Mouse (Mus musculus): ENCODE data around the gene Tacc3.

Gene Tacc3

DNA sequence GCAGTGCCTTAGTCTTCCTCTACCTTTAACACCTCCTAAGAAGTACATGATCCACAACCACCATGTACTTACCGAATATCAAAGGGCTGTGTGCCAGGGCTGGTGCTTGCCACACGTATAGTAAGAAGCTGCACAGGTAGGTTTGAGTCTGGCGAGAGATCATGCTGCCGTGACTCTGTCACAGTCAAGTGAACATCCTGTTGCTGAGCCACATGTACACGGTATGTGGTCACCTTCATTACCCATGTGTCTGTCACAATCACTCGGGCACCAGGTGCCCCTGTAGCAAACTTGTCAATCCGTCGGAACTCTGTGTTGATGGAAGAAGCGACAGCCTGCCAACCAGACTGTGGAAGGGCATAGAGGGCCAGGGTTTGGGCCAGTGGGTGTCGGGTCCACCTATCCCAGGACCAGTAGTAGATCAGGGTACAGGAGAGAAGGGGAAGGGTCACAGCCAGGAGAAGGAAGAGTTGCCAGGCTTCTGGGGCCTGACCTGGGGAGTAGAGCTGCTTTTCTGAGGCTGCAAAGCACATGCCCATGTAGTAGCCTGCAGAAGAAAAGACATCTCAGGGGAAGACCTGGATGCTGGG lies 2.6 kb upstream of the Tacc3 start:
- DNase-seq (ENCODE audit: low spot score in 2 of 2) = no peak

DNA sequence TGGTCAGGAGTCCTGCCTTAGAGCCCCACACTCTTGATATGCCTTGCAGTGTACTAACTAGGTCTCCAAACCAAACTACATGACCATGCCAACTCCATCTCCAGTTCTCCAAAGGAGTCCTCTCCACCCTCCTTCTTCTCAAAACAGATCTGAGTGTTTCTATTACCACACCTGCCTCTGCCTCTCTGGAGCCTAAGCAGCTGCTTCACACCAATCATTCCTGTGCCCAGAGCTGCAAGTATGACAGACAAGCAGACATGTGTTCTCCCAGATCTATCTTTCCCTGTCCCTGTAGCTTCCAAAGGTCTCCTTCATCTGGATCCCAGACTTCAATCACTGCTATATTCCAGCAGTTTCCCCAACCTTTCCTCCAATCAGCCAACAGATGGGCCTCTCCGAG lies 1.2 kb upstream of the Tacc3 start:
- no peak for DNase-seq (ENCODE audit: low spot score in 2 of 2)

DNA sequence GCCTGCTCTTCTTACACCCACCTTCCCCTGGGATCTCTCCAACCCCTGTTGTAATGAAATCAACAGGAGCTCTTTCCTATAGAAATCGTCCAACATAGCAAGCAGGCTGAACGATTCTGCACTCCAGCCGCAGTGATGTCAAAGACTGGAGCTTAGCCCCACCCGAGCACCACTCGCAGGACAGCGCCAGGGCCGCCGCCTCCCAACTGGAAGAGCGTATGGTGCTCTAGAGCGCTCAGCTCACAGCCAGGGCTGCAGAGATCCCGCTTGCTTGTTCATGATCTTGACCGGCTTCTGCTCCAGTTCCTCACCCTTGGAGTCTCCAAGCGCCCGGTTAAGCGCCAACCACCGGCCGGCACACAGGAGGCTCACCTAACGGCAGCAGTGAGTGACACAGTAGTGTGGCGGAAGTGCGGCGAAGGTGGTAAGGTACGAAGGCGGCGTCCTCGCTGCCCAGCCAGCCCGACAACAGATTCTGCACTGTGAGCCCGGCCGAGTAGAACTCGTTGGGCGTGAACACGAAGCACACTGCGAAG lies 609 bp upstream of the Tacc3 start:
- peak in 1 of 2 experiments; percentile 85 for DNase-seq (ENCODE audit: low spot score in 2 of 2)

DNA sequence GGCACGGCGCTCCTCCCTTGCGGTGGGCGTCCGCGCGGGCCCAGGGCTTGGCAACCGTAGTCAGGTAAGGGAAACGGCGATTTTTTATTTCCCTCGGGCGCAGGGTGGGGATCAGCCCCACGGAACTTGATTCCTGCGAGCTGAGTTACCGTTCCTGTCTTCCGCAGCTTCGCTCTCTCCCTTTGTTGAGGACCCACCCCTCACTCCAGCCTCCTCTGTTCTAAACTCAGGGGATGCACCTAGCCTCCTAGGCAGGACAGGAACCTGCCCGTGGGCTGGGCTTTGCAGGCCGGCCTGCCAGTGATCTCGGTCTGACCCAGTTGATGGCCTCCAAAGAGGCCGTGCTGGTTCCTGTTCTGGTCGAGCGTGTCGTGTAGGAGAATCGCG lies 729 bp downstream of the Tacc3 start:
- DNase-seq (ENCODE audit: low spot score in 2 of 2) = no peak

DNA sequence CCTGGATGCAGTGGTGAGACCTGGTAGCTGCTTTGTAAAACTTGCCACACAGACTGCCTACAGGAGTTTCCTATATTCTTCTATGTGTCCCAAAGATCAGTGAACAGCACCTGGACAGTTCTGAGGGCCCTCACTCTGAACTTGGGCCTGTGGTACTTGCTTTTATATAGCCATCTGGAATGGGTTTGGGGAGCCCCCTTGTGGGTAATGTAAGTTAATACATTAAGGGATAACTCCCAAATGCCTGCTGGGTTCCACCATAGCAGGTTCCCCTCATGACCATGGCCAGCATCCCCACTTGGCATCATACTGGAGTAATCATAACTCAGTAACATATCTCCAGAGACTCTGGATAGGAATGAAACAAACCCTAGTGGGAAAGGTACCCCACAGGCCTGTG lies 10.3 kb downstream of the Tacc3 start:
- DNase-seq (ENCODE audit: low spot score in 2 of 2) = peak in 1 of 2 experiments; percentile 57

DNA sequence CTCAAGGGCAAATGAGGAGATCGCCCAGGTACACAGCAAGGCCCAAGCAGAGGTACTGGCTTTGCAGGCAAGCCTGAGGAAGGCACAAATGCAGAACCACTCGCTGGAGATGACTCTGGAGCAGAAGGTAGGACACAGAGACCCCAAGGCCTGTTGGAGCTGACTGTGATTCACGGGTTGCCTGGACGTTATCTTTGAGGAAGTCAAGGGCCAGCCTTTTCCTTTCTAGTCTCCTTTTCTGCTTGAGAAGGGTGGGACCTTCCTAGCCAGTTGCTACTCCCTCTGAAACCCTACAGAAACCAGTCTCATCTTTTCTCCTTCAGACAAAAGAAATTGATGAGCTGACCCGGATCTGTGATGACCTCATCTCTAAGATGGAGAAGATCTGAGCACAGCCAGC lies 13.7 kb downstream of the Tacc3 start:
- DNase-seq (ENCODE audit: low spot score in 2 of 2) = no peak

DNA sequence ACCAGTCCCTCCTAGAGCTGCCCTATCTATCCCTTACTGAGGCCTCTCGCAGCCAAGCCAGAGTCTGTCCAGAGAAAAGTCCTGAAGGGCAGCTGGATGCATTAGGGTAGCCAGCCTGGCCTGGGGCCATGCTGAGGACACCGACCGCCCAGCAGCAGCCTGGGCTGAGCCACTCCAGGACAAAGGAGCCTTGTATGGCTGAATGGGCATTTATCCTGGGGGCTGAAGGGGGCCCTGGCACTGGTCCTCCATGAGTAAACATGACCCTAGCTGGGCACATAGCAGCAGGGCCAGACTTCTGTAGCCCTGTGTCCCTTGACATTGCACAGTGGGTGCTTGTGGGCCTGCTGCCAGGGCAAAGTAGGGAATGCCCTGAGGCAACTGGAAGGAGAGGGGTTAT lies 16.5 kb downstream of the Tacc3 start:
- DNase-seq (ENCODE audit: low spot score in 2 of 2) = no peak

DNA sequence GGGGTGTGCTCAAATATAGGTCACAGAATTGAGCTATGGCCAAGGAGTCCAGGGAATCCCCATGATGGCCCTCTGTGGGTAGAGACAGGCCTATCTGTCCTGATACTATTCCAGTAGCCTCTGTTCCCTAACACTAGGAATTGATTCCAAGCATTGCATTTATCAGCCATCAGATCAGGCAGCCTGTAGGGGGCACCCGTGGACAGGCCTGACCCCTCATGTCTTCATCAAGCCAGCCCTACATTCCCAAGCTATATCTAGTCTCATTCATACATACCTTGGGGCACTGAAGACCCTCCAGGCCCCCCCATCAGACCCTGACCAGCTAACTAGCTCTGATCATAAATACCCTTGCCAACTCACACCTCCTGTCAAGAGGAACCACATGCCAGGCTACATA lies 18.0 kb downstream of the Tacc3 start:
- peak in 1 of 2 experiments; percentile 67 for DNase-seq (ENCODE audit: low spot score in 2 of 2)

DNA sequence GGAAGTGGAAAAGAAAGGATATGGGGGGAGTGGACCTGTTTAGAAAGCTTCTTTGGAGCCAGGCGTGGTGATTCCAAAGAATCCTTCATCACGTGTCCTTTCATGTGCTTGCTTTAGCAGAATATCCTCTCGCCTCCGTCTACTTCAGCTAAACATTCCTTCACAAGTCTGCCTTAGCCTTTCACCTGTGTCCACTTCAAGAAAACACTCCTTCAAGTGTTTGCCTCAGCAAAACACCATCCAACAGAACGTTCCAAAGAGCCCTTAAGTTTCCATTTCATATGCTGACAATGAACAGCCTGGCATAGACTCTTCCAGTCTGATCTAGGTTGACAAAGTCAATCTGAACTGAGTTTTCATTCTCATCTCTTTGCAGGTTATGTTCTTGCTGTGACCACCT lies 20.3 kb downstream of the Tacc3 start:
- no peak for DNase-seq (ENCODE audit: low spot score in 2 of 2)

DNA sequence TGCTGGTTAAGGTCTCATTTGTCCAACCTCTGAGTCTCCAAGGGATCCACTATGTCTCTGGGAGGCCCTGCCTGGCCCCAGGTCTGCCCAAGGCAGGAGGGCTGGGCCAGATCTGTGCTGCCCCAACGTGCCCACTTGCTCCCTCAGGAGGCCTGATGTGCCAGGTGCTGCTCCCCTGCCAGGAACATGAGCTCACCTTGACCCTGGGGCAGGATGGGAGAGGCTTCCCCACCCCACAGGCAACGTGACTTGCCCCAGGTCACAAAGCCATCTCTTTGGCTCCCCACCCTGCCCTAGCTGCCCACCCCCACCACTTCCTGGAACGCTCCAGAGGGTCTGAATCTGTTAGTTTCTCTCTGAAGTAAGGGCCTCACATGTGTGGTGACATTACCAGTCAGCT lies 23.1 kb downstream of the Tacc3 start:
- no peak for DNase-seq (ENCODE audit: low spot score in 2 of 2)

DNA sequence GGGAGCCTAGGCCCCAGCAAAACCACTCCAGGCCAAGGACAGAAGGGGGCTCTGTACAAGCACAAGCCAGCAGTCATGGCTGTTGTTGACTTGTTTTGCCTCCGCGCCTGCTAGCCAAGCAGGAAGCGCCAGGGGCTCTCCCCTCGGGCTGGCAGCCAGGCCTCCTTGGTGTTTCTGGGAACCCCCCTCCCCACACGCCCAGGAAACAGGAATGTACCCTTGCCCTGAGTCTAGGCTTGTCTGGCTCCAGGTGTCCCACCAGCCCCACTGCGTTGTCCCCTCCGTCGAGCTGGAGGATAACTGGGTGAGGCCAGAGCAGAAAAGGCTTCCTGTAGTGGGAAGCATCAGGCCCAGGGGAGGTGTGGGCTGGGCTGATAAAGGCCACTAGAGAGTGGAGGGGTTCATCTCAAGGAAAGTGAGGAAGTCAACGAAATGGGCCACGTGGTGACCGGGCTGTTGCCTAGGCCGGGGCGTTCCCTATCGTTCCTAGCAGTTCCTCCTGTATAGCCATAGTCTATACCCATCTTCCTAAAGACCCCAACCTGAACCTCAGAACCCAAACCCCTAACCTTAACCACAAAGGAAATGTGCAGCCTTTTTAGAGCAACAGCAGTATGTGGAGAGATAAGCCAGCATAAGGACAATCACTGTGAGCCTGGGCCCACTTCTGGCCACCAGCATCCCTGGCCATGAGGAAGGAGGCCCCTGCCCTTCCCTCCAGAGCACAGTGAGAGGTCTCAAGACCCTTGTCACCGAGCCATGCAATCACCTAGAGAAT lies 23.9 kb downstream of the Tacc3 start:
- DNase-seq (ENCODE audit: low spot score in 2 of 2) = no peak

DNA sequence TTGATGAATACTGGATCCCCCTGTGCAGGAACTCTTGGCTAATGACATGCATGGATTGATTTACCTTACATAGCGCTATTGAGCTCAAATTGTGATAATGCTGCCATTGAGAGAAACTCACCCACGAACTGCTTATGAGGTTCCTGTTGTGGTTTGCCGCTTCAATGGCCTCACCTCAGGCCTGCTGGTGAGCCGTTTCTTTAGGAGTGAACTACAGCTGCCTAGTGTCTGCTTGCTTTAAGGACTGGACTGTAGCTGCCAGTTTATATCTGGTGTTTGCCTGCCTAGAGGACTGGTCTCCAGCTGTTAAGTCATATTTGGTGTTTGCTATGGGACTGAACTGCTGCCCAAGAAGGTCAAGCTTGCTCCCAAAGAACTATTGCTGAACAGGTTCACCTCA lies 25.0 kb downstream of the Tacc3 start:
- DNase-seq (ENCODE audit: low spot score in 2 of 2) = no peak

DNA sequence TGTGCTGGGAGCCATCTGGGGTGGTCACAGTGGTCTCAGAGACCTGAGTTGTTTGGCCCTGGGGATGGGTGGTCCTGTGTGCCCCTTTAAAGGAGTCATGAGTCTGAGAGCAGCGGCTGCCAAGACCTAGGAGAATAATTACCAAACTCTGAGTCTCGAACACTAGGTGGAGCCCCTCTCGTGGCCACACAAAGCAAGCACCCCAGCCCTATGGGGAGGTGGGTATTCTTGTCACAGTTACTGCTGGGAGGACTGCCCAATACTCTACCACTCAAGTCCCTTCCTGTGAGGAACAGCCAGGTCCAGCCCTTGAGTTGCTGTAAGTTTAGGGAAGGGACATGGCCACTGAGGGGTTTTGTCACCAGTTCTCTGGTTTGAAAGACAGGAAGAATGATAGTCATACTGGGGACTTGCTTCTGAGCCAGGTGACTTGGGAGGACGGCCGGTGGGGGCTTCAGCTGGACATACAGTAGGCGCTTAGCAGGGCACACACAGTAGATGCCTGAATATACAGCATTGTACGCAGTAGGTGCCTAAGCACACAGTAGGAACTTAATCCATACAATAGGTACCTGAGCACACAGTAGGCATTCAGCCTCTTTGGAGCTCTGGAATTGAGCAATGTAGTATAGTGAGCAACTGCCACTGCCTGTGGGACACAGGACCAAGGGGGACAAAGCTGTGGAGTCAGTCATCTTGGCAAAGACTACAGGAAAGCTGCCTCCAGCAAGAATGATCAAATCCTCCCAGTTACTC lies 26.1 kb downstream of the Tacc3 start:
- DNase-seq (ENCODE audit: low spot score in 2 of 2) = no peak

DNA sequence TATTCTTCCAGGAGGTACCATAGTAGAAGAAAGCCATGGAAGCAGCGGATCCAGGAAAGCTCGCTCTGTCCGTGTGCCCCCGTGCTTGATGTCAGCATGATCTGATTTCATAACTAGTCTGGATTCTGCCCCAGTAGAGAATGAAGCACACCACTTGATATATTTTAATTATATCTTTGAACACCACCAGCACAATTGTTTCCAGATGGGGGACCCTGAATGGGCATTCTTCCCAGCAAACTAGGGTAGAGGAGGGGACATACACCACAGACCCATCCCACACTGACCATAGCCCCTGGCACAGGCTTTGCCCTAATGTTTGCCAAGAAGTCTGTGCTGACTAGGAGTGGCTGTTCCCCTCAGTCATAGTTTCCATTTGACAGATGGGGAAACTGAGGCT lies 27.0 kb downstream of the Tacc3 start:
- DNase-seq (ENCODE audit: low spot score in 2 of 2) = no peak

DNA sequence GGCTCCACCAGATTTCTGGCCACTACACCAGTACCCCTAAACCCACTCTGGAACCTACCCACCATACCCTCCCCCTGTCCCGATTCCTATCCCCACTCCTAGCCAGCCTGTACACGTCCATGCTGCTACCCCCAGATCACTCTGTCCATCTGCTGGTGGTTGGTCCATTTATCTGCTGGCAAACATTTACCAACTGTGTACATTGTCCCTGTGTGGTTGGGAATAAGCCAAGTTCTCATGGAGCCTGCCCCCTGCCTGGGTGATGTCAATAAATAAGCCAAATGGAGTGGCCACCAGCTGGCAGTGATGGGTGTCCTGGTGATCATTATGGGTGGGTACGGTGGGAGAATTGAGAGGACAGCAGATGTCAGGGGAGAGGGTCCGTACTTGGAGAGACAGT lies 29.2 kb downstream of the Tacc3 start:
- DNase-seq (ENCODE audit: low spot score in 2 of 2) = no peak

DNA sequence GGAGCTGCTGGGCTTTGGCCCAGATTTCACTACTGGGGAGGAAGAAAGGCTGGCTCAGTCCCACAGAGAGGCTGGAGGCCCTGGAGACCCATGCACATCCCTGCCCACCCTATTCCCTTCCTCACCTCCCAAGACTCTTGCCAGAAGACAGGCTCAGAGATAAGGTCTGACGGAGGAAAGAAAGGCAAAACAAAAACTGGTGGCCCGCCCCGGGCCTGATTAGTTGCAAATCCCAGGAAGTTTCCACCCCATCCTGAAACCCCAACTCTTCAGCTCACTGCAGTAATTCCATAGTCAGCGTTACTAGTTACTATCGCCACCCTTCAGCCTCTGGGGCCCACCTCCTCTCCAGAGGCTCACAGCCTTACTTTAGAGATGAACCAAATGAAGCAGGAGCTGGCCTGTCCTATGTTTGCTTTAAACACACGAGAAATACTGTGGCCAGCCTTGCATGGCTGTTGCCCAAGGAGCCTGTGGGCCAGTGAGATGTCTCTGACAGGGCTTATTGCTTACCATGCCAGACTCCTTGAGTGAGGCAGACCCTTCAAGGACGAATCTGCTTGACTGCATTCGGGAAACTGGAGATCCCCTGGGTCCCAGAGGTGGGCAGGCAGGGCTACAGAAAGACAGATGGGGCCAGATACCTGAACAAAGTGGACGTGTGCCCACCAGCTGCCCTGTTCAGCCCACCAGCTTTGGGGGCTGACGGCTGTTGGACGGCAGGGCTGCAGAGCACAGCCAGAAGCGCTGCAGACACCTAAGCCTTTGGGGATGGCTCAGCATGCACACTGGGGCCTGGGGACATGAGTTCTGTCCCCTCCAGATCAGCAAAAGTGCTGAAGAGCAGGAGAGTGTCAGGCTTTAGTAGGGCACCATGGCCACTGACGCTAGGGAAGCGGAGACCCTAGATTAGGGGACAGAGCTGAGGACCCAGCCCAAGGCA lies 30.6 kb downstream of the Tacc3 start:
- no peak for DNase-seq (ENCODE audit: low spot score in 2 of 2)

DNA sequence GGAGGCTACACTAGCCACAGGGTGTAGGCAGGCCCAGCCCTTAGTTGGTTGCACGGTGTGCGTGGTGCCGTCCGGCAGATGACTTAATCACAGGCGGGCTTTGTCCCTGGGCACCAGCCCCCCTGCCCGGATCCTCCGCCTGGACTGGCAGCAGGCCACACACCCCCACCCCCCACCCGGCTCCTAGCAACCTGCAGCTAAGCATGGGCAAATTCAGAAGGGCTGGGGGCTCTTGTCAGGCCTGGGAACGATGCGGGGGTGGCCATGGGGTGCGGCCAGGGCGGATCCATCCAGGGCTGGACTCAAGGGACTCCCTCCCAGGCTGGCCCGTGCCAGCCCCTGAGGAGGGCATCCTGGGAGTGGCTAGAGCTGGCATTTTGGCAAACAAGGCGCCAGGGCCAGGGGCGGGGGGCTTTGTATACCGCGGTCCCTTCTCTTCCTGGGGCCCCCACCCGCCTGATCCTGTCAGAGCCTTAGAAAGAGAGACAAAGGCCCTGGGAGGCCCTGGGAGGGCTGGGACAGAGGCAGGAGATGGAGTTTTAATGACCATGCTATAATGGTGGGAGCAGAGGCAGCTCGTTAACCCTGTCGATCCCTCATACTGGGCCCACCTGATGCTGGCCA lies 31.4 kb downstream of the Tacc3 start:
- DNase-seq (ENCODE audit: low spot score in 2 of 2) = no peak

DNA sequence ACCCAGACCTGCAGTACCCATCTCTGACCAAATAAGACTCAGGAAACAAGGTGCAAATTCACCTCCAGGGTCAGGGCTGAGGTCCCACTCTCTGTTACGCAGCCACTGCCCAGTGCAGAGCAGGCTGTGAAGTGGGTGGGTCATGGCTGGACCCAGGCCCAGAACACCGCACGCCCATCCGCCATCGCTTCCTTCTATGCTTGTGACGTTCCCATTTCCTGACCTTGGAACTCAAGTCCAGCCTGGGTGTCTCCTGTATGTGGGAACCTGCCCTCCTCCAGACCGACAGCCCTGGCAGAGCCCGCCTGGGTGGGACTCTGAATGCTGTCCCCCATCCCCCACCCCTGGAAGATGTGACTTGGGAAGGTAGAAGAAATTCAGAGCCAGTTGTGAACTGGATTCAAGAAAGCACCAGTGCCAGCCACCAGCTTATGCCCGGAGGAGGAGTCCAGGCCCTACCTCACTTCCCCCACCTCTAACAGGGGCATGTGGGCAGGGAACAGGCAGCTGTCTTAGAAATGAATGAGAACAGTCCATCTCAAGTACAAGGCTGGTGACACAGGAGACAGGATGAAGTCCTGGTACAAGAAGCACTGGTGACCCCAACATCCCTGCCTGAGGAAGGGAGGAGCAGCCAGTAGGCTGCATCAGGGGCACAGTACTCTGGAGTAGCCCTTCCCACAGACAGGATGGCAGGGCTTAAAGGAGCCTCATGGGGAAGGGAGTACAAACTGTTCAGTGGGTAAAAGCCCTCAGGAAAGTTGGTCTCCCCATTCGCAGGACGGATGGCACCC lies 32.1 kb downstream of the Tacc3 start:
- no peak for DNase-seq (ENCODE audit: low spot score in 2 of 2)

DNA sequence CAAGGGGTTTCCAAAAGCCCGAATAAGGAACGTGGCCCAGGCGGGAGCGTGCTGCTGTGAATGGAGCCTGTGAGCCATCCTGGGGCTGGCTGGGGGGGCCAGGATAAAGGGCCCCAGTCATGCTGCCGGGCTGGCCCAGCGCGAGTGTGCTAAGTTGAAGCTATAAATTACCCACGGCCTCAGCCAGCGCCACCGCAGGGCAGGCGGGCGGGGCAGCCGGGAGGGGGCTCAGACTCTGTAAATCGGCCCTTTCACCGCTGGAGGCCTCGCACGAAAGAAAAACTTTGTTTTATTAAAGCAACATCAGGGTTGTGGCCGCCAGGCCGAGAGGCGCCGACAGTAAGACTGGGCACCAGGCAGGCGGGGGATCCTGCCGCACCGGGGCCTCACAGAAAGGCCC lies 34.5 kb downstream of the Tacc3 start:
- DNase-seq (ENCODE audit: low spot score in 2 of 2) = no peak

DNA sequence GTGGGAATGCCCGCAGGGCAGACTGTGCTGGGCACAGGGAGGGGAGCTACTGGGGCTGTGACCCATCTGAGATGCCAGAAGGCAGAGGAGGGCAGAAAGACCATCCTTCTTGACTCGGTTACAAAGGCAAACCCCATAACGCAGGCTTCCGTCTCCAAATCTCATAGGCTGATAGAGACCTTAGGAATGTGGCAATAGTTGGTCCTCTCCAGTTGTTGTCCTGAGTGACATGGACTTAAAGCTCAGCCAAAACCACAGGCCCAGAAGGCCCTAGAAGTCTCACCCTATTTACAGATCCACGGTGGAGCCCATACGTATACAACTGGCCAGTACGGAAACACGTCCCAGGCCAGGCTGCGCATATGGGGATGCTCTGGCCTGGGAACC lies 36.5 kb downstream of the Tacc3 start:
- DNase-seq (ENCODE audit: low spot score in 2 of 2) = no peak
